Mouse (Mus musculus) kidney, embryonic 16.5 days (tissue): Measurements from ENCODE around the gene Cntfr. TPM values are rescaled to one million over a fixed set of nuclear protein-coding genes. Genes with fewer than 3 reads are reported as not detected.

Experiments
- ATAC-seq: fragments of 200-750 bp; cut with Nextera tagmentation; 2 replicates; pipeline ENCODE4 v1.8.0; 2017; ENCODE audit warnings: moderate TSS enrichment; ENCODE audit not compliant: low FRiP score, low TSS enrichment
- H3K27ac ChIP-seq: fragments of 300-500 bp; sonication (generic); 2 replicates; pipeline ENCODE4 v1.5.1; 2014; ENCODE audit warnings: low read length
- H3K27me3 ChIP-seq: fragments of 300-500 bp; sonication (generic); 2 replicates; pipeline ENCODE4 v1.6.1; 2014; ENCODE audit warnings: low read length, control low read depth, mixed read lengths; ENCODE audit not compliant: insufficient read depth
- H3K36me3 ChIP-seq: fragments of 300-500 bp; sonication (generic); 2 replicates; pipeline ENCODE4 v1.6.1; 2014; ENCODE audit warnings: low read length, control low read depth, mixed read lengths; ENCODE audit not compliant: insufficient read depth
- H3K4me1 ChIP-seq: fragments of 300-500 bp; sonication (generic); 2 replicates; pipeline ENCODE4 v1.6.1; 2014; ENCODE audit warnings: low read length, control low read depth, mixed read lengths; ENCODE audit not compliant: insufficient read depth
- H3K4me2 ChIP-seq: fragments of 300-500 bp; sonication (generic); replicated peaks from 2 replicates; pipeline ENCODE4 v1.6.1; 2014; ENCODE audit warnings: low read depth, low read length
- H3K4me3 ChIP-seq: fragments of 300-500 bp; sonication (generic); 2 replicates; pipeline ENCODE4 v1.5.1; 2014; ENCODE audit warnings: mild to moderate bottlenecking, low read length
- H3K9ac ChIP-seq: fragments of 300-500 bp; sonication (generic); replicated peaks from 2 replicates; pipeline ENCODE4 v1.6.1; 2014; ENCODE audit warnings: low read length
- H3K9me3 ChIP-seq: fragments of 300-500 bp; sonication (generic); 2 replicates; pipeline ENCODE4 v1.6.1; 2016; ENCODE audit warnings: low read length, control low read depth
- WGBS: fragments of 180-500 bp; shearing (Covaris S2); extraction: QIAGEN DNeasy Blood & Tissue Kit; methylation state at CpG from one replicate; pipeline ENCODE4 v1.1.7; 2014; 5-methylcytosine and 5-hydroxymethylcytosine counted together
- polyA plus RNA-seq: library from polyadenylated mRNA; unstranded; fragments of >200 nt; fragmentation: Nextera tagmentation; extraction: Ambion mirVana; gene quantifications from 2 replicates; pipeline ENCODE4 v1.2.1, GENCODE M21; 2015

The Cntfr gene
- polyA plus RNA-seq, 1 experiment from 2014 or later, result 18.8 TPM

DNA sequence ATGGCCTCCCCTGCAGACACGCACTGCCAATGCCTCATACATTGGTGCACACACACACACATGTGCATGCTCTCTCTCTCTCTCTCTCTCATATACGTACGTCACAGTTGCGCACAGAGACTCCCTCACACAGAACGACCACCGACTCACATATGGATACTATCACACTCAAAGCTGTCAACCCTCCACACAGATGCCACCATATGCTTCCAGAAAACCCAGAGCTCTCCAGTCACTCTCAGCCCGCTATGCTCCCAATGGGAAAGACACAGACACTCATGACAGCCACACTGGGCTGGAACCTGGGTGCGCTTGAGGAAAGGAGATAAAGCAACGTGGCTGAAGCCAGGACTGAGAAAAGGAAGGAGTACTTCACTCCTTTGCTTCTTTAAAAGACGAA is 14.9 kb downstream of the Cntfr start:
- Histone ChIP-seq H3K4me2 (no peak overlapping the region), H3K4me1 (peaks cover 50% of the 10 kb centered on the region), H3K4me3 (no peak overlapping the region), H3K9me3 (no peaks in the 10 kb centered on the region), H3K36me3 (no peaks in the 10 kb centered on the region), H3K27ac (peak overlapping the region; percentile 54; the same call in 1 of the 2 replicates), H3K27me3 (0 out of 2 replicates have a peak, but pooled peaks cover 4% of the 10 kb centered on the region), H3K9ac (0 out of 2 replicates have a peak overlapping the region, but pooled peaks have one; percentile 1)
- 61% methylated on average over 10 of the region's 10 CpGs for WGBS
- no peak for ATAC-seq

DNA sequence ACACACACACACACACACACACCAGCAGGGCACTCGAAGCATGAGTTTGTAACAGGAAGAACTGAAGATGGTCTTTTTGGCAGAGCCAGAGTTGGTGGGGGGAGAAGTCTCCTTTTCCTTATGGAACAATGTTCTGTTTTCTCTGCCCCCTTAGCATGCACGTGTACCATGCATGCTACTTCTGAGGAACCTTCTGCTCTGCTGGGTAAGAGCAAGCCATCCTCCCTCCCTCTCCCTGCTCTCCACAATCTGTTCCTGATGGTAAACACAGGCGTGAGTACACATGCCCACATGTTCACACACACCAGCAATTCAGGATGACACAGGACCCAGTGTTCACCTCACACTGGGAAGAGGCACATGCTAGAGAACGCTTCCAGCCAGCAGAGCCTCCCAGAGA is 15.7 kb downstream of the Cntfr start:
- Histone ChIP-seq H3K27me3 (0 out of 2 replicates have a peak, but pooled peaks cover 4% of the 10 kb centered on the region), H3K36me3 (no peaks in the 10 kb centered on the region), H3K4me3 (no peak overlapping the region), H3K9ac (no peak overlapping the region), H3K27ac (no peak overlapping the region), H3K4me2 (no peak overlapping the region), H3K9me3 (no peaks in the 10 kb centered on the region), H3K4me1 (peaks cover 58% of the 10 kb centered on the region)
- ATAC-seq, result no peak
- WGBS, result 65% methylated on average over 4 of the region's 4 CpGs

DNA sequence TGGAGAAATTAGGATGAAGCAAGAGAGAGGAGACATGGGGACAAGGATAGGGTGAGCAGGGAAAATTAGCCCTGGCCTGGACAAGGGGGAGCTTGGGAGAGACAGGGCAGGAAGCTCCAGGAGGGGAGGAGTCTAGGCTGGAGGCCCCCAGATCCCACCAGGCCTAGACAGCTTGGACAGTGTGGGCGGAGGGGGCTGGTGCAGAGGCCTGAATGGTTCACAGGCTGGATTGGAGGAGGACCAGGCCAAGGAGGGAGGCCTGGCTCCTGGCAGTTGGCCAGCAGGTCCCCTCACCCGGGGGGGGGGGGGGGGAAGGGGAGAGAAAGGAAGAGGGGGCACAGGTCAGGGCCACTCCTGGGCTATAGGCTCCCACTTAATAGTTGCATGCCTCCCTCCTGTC is 17.6 kb downstream of the Cntfr start:
- H3K36me3 ChIP-seq, result no peaks in the 10 kb centered on the region
- H3K27me3 ChIP-seq, result 0 out of 2 replicates have a peak, but pooled peaks cover 4% of the 10 kb centered on the region
- H3K9ac ChIP-seq, result peak overlapping the region; percentile 14
- H3K9me3 ChIP-seq, result no peaks in the 10 kb centered on the region
- no peak overlapping the region for H3K4me2 ChIP-seq
- H3K4me3 ChIP-seq, result no peak overlapping the region
- ATAC-seq, result peak; percentile 71
- H3K4me1 ChIP-seq, result peaks cover 71% of the 10 kb centered on the region
- H3K27ac ChIP-seq, result peak overlapping the region; percentile 84
- 71% methylated on average over 1 of the region's 2 CpGs for WGBS

- Histone ChIP-seq H3K4me1 (peaks cover 71% of the 10 kb centered on the region), H3K9me3 (no peaks in the 10 kb centered on the region), H3K4me2 (no peak overlapping the region), H3K36me3 (no peaks in the 10 kb centered on the region), H3K27me3 (0 out of 2 replicates have a peak, but pooled peaks cover 4% of the 10 kb centered on the region), H3K27ac (peak overlapping the region; percentile 84), H3K9ac (peak overlapping the region; percentile 14), H3K4me3 (no peak overlapping the region)
- WGBS, result 50% methylated on average over 6 of the region's 6 CpGs
- ATAC-seq, result no peak
These were observed 18.0 kb downstream of the Cntfr start for GRCm38 (mm10) chr4:41678863-41679262.

- 28% methylated on average over 12 of the region's 13 CpGs for WGBS
- Histone ChIP-seq H3K27ac (0 out of 2 replicates have a peak overlapping the region, but pooled peaks have one; percentile 17), H3K4me1 (peaks cover 73% of the 10 kb centered on the region), H3K9ac (no peak overlapping the region), H3K36me3 (no peaks in the 10 kb centered on the region), H3K4me2 (0 out of 2 replicates have a peak overlapping the region, but pooled peaks have one; percentile 4), H3K4me3 (no peak overlapping the region), H3K9me3 (no peaks in the 10 kb centered on the region), H3K27me3 (no peaks in the 10 kb centered on the region)
- ATAC-seq, result peak; percentile 60
These were observed 19.8 kb downstream of the Cntfr start for GRCm38 (mm10) chr4:41677006-41677629.

GRCm38 (mm10) chr4:41676248-41677005 is 20.5 kb downstream of the Cntfr start:
- ATAC-seq, result peak; percentile 5; the same call in 1 of the 2 replicates
- no peak overlapping the region; the same call in 1 of the 2 replicates for H3K9ac ChIP-seq
- no peaks in the 10 kb centered on the region for H3K9me3 ChIP-seq
- no peaks in the 10 kb centered on the region for H3K27me3 ChIP-seq
- no peak overlapping the region for H3K4me3 ChIP-seq
- peaks cover 78% of the 10 kb centered on the region for H3K4me1 ChIP-seq
- H3K27ac ChIP-seq, result peak overlapping the region; percentile 58; the same call in 1 of the 2 replicates
- no peaks in the 10 kb centered on the region for H3K36me3 ChIP-seq
- H3K4me2 ChIP-seq, result no peak overlapping the region
- WGBS, result 51% methylated on average over 17 of the region's 17 CpGs

GRCm38 (mm10) chr4:41673186-41673585 is 23.7 kb downstream of the Cntfr start:
- 70% methylated on average over 19 of the region's 19 CpGs for WGBS
- Histone ChIP-seq H3K27ac (no peak overlapping the region), H3K4me3 (no peak overlapping the region), H3K36me3 (no peaks in the 10 kb centered on the region), H3K9me3 (no peaks in the 10 kb centered on the region), H3K27me3 (no peaks in the 10 kb centered on the region), H3K9ac (no peak overlapping the region), H3K4me2 (no peak overlapping the region), H3K4me1 (peaks cover 51% of the 10 kb centered on the region)
- no peak for ATAC-seq

DNA sequence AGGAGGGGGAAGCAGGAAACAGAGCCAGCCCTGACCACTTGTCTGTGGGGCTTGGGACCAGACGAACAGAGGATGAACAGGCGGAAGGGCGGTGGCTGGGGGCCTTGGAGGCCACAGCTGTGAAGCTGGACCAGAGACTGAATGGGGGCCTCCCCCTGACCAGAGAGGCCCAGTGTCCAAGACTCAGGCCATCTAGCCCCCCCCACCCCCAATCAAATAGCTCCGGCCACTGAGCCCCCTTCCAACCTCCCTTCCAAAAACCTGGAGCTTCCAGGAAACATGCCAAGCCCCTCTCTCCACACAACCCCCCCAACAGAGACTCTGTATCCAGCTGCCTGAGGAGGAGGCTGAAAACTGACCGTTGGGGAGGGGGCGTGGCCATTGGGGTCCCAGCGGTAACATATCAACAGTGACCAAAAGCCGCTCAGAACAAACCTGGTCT is 24.3 kb downstream of the Cntfr start:
- 22% methylated on average over 8 of the region's 8 CpGs for WGBS
- Histone ChIP-seq H3K4me1 (peaks cover 45% of the 10 kb centered on the region), H3K27ac (0 out of 2 replicates have a peak overlapping the region, but pooled peaks have one; percentile 31), H3K36me3 (no peaks in the 10 kb centered on the region), H3K9ac (no peak overlapping the region), H3K27me3 (no peaks in the 10 kb centered on the region), H3K9me3 (no peaks in the 10 kb centered on the region), H3K4me2 (no peak overlapping the region), H3K4me3 (no peak overlapping the region)
- ATAC-seq, result peak; percentile 36

DNA sequence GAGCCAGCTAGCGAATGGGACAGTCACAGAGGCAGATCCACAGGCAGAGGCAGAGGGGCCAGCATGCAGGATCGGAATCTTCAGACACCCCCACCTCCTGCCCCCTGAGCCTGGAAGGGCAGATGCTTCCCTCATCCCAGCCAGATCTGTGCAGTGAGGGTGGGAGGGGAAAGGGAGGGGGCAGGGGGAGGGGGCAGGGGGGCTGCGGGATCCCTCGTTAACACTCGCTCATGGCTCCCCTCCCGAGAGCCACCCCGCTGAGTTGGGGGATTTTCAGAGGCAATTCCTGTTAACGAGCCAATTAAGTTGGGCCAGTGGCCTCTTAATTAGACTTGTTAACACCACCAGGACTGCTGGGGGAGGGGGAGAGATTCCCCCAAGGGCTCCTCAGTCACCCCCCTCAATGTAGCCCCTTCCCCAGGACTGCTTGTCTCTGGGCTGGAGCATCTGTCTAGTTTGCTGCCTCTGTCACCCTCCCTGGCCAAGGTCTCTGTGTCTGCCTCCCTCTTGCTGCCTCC is 24.9 kb downstream of the Cntfr start:
- Histone ChIP-seq H3K27ac (0 out of 2 replicates have a peak overlapping the region, but pooled peaks have one; percentile 31), H3K9ac (no peak overlapping the region), H3K36me3 (no peaks in the 10 kb centered on the region), H3K27me3 (no peaks in the 10 kb centered on the region), H3K9me3 (no peaks in the 10 kb centered on the region), H3K4me1 (peaks cover 41% of the 10 kb centered on the region), H3K4me3 (no peak overlapping the region), H3K4me2 (no peak overlapping the region)
- WGBS, result 16% methylated on average over 7 of the region's 8 CpGs
- ATAC-seq, result no peak
